Mouse (Mus musculus) midbrain, postnatal 0 days (tissue): ENCODE measurements at regions not wholly inside any gene's neighbourhood (a gene's known extent, or its start where the extent isn't known, plus 50 kb on each side); places are given as distances from the start of the nearest gene placed in this dataset.

Experiments
- ATAC-seq: fragments of 200-750 bp; cut with Nextera tagmentation; 2 replicates; pipeline ENCODE4 v1.8.0; 2017; ENCODE audit warnings: moderate number of reproducible peaks, mild to moderate bottlenecking, moderate TSS enrichment, moderate library complexity; ENCODE audit not compliant: low FRiP score
- DNase-seq: peaks from one replicate; pipeline ENCODE4 v3.0.0-alpha.2; 2015; ENCODE audit warnings: low spot score
- H3K27ac ChIP-seq: fragments of 300-500 bp; sonication (generic); 2 replicates; pipeline ENCODE4 v1.5.1; 2014; ENCODE audit warnings: low read depth, mild to moderate bottlenecking, low read length, mixed read lengths
- H3K27me3 ChIP-seq: fragments of 300-500 bp; sonication (generic); 2 replicates; pipeline ENCODE4 v1.6.1; 2014; ENCODE audit warnings: low read length, control low read depth, mixed read lengths; ENCODE audit not compliant: insufficient read depth
- H3K36me3 ChIP-seq: fragments of 300-500 bp; sonication (generic); 2 replicates; pipeline ENCODE4 v1.6.1; 2014; ENCODE audit warnings: low read length, control low read depth, mixed read lengths; ENCODE audit not compliant: insufficient read depth
- H3K4me1 ChIP-seq: fragments of 300-500 bp; sonication (generic); 2 replicates; pipeline ENCODE4 v1.6.1; 2014; ENCODE audit warnings: mild to moderate bottlenecking, control low read depth, antibody characterized with exemption, low read length, mixed read lengths; ENCODE audit not compliant: insufficient read depth
- H3K4me2 ChIP-seq: fragments of 300-500 bp; sonication (generic); 2 replicates; pipeline ENCODE4 v1.6.1; 2014; ENCODE audit warnings: low read depth, mild to moderate bottlenecking, low read length, mixed read lengths; ENCODE audit not compliant: poor library complexity, severe bottlenecking
- H3K4me3 ChIP-seq: fragments of 300-500 bp; sonication (generic); 2 replicates; pipeline ENCODE4 v1.5.1; 2014; ENCODE audit warnings: low read depth, mild to moderate bottlenecking, low read length, moderate library complexity
- H3K9ac ChIP-seq: fragments of 300-500 bp; sonication (generic); replicated peaks from 2 replicates; pipeline ENCODE4 v1.6.1; 2014; ENCODE audit warnings: mild to moderate bottlenecking, low read length, moderate library complexity, mixed read lengths; ENCODE audit not compliant: poor library complexity, severe bottlenecking
- H3K9me3 ChIP-seq: fragments of 300-500 bp; sonication (generic); 2 replicates; pipeline ENCODE4 v1.6.1; 2016; ENCODE audit warnings: low read length, control low read depth
- CTCF ChIP-seq: IDR thresholded peaks from 2 replicates; pipeline ENCODE4 v1.5.1; 2016; ENCODE audit warnings: antibody characterized with exemption, mild to moderate bottlenecking
- WGBS: fragments of 180-500 bp; shearing (Covaris S2); extraction: QIAGEN DNeasy Blood & Tissue Kit; methylation state at CpG from one replicate; pipeline ENCODE4 v1.1.7; 2014; 5-methylcytosine and 5-hydroxymethylcytosine counted together

DNA sequence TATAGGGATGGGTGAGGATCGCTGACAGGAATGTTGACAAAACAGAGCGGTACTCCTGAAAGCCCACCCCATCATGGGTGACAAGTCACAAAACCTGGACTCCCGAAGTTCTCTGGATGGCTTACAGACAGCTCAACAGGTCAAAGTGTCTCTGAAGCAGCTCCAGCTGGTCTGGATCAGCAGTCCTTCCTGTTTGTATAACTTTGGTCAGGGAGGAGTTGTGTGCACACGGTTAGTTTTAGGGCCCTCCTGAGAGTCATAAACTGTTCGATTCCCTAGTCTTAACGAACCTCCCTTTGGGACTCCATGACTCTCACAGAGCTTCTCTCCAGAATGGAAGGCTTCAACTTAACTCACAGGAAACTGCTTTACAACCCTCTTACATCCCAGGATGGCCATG is 89.4 kb upstream of the Fstl4 start:
- ATAC-seq (no peak), DNase-seq (no peak)
- H3K9ac ChIP-seq: no peak overlapping the region
- no peak overlapping the region for H3K4me3 ChIP-seq
- no peak overlapping the region for H3K4me2 ChIP-seq
- H3K4me1 ChIP-seq: no peaks in the 10 kb centered on the region
- no peak overlapping the region for H3K27ac ChIP-seq
- WGBS: 82% methylated on average over 6 of the region's 6 CpGs
- H3K36me3 ChIP-seq: no peaks in the 10 kb centered on the region
- TF ChIP-seq CTCF: no peak
- no peaks in the 10 kb centered on the region for H3K9me3 ChIP-seq
- no peaks in the 10 kb centered on the region for H3K27me3 ChIP-seq

DNA sequence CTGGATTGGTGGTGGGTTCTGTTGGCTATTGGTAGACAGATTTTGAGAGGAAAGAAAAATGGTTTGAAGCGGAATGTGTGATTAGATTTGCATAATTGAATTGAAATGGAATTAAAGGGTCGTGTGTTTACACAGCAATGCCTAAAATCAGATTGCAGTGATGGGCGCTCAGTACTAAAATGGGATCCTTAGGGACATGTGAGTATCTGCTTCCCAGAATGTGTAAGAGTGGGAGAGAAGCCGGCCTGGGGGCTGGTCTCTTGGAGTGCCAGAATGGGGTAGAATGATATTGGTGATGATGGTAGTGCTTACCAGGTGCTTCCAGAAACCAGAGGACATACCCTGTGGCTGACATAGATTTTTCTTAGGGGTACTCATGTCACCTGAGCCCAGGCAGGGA is 86.2 kb upstream of the Fstl4 start:
- Histone ChIP-seq H3K9ac (no peak overlapping the region), H3K4me2 (no peak overlapping the region), H3K4me3 (no peak overlapping the region), H3K27me3 (no peaks in the 10 kb centered on the region), H3K9me3 (no peaks in the 10 kb centered on the region; the same call in 1 of the 2 replicates), H3K27ac (no peak overlapping the region), H3K4me1 (no peaks in the 10 kb centered on the region), H3K36me3 (no peaks in the 10 kb centered on the region)
- ATAC-seq (no peak), DNase-seq (no peak)
- WGBS: 70% methylated on average over 4 of the region's 4 CpGs
- TF ChIP-seq CTCF: no peak

- H3K4me2 ChIP-seq: no peak overlapping the region
- H3K27ac ChIP-seq: no peak overlapping the region
- WGBS: 24% methylated on average over 2 of the region's 2 CpGs
- no peaks in the 10 kb centered on the region for H3K36me3 ChIP-seq
- no peaks in the 10 kb centered on the region; the same call in 1 of the 2 replicates for H3K4me1 ChIP-seq
- H3K9me3 ChIP-seq: no peaks in the 10 kb centered on the region; the same call in 1 of the 2 replicates
- no peak overlapping the region for H3K4me3 ChIP-seq
- H3K27me3 ChIP-seq: no peaks in the 10 kb centered on the region
- no peak overlapping the region for H3K9ac ChIP-seq
- TF ChIP-seq CTCF: no peak
- ATAC-seq (peak; percentile 47; the same call in 1 of the 2 replicates), DNase-seq (peak; percentile 14)
Observed at GRCm38 (mm10) chr11:52685436-52685835, 79.0 kb upstream of the Fstl4 start.

- TF ChIP-seq CTCF: no peak
- DNase-seq (no peak), ATAC-seq (no peak)
- H3K4me3 ChIP-seq: no peak overlapping the region
- H3K9ac ChIP-seq: no peak overlapping the region
- no peaks in the 10 kb centered on the region for H3K27me3 ChIP-seq
- H3K27ac ChIP-seq: no peak overlapping the region
- H3K36me3 ChIP-seq: no peaks in the 10 kb centered on the region
- 77% methylated on average over 3 of the region's 3 CpGs for WGBS
- no peaks in the 10 kb centered on the region for H3K9me3 ChIP-seq
- no peaks in the 10 kb centered on the region for H3K4me1 ChIP-seq
- H3K4me2 ChIP-seq: no peak overlapping the region
Observed at GRCm38 (mm10) chr11:52692701-52693100, 71.7 kb upstream of the Fstl4 start.

- no peaks in the 10 kb centered on the region for H3K4me1 ChIP-seq
- DNase-seq (no peak), ATAC-seq (no peak)
- no peaks in the 10 kb centered on the region for H3K36me3 ChIP-seq
- no peak overlapping the region for H3K4me2 ChIP-seq
- no peak overlapping the region for H3K27ac ChIP-seq
- H3K4me3 ChIP-seq: no peak overlapping the region
- no peak overlapping the region for H3K9ac ChIP-seq
- H3K27me3 ChIP-seq: no peaks in the 10 kb centered on the region
- 88% methylated on average over 10 of the region's 10 CpGs for WGBS
- no peaks in the 10 kb centered on the region for H3K9me3 ChIP-seq
- no peak for TF ChIP-seq CTCF
Observed at GRCm38 (mm10) chr11:52701682-52702081, 62.8 kb upstream of the Fstl4 start.

- H3K36me3 ChIP-seq: no peaks in the 10 kb centered on the region
- TF ChIP-seq CTCF: no peak
Observed at GRCm38 (mm10) chr11:52703391-52703790, 61.0 kb upstream of the Fstl4 start.

More at GRCm38 (mm10) chr11:52703391-52703790, 61.0 kb upstream of the Fstl4 start:
- Histone ChIP-seq H3K9ac (no peak overlapping the region), H3K4me1 (no peaks in the 10 kb centered on the region), H3K27ac (no peak overlapping the region), H3K4me2 (no peak overlapping the region), H3K27me3 (no peaks in the 10 kb centered on the region), H3K9me3 (no peaks in the 10 kb centered on the region), H3K4me3 (no peak overlapping the region)
- DNase-seq (no peak), ATAC-seq (no peak)
- 88% methylated on average over 4 of the region's 4 CpGs for WGBS
